Mouse (Mus musculus): ENCODE results near the gene Mllt6.
"Not testable (repeated sequence)": the region's sequence is repeated elsewhere in the genome, so short reads cannot be mapped to it uniquely, and the experiment has no call there.

Mllt6 gene

GRCm38 (mm10) chr11:97717369-97718280 lies 54.4 kb downstream of the Mllt6 start:
- no peak for DNase-seq (ENCODE audit: low spot score)

DNA sequence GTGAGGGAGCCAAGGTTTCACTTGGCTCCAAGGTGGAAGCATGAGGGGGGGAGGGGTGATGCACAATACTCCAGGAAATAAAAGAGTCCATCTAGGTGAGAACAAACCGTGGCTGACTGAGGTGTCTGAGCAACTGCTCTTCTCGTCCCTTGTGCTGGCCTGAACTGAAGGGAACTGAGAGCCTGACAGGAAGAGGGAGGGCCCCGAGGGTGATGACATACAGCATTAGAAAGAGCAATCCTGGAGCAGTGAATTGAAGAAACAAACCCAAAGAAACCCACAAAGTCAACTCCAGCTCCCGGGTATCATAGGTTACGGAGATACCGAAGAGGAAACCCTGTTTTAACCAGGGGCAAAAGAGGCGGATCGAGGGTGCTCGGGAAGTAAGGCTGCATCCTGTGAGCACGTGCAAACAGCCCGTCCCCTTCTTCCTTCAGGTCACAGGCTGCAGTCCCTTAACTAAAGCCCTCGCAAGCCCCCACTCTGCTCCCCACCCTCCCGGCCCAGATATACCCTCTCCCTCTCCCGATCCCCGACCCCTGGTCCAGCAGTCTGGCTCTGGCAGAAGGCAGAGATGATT lies 55.2 kb downstream of the Mllt6 start:
- no peak for DNase-seq (ENCODE audit: low spot score)

DNA sequence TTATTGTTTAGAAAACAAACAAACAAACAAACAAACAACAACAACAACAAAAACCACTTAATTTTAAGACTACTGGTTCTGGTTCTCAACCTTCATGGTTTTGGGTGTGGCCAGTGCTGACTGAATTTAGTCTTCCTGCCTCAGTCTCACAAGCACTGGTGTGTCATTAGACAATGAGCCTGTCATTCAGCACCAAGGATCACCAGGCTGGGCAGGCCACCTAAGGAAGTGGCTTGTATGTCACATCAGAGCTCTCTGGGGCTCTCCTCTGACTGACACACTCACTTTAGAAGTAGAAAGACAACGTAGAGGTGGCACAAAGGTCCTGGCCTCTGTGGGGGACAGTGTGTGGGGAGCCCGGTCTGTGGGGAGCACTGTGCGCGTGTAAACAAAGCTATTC lies 55.8 kb downstream of the Mllt6 start:
- no peak for DNase-seq (ENCODE audit: low spot score)

DNA sequence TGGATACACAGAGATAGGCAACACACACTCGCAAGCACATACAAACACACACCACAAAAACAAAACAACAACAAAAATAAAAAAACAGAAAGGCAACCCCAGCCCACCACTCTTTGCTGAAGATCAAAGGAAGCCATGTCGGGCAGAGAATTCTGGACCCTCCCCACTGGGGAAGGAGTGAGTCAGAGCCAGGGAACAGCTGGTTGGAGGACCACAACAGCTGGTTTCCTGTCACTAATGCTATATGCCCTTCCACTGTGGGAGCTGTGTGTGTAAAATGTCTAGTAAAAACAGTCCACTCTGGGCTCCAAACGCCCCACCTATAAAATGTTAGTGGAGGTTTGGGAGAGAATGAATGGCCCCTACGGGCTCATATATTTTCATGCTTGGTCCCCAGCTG lies 58.1 kb downstream of the Mllt6 start:
- no peak for DNase-seq (ENCODE audit: low spot score)

DNA sequence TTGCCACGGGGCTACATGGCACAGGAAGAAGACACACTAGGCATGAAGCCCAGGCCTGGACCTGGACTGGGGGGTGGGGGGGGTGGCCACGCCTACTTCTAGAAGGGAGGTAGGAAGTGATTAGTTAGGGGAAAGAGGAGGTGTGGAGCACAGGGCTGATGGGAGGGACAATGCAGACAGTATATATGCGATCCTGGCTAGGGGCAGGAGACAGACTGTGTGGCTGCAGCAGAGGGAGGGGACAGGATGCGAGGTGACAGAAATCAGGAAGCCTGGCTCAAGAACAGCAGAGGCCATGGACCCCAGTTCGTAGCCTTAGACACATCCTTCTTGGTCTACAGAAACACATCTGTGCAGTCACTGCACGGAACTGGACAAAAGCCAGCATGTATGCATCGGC lies 60.5 kb downstream of the Mllt6 start:
- DNase-seq (ENCODE audit: low spot score): no peak

DNA sequence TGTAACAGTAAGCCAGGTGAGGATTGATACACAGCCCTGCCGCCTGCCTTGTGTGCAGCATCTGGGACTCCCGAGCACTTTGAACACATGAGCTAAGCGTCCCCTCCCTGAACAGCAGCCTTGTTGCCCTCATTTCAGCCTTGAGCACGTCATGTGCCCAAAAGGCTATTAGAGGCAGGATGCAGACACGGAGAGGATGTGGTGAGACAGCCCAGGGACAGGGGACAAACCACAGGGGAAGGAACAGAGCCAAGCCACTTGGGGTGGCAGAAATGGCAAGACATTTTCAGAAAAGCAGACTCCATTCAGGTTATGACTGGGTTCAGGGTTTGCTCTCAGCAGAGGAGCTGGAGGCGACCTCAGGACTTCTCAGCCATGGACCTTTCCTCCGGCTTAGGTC lies 65.1 kb downstream of the Mllt6 start:
- no peak for DNase-seq (ENCODE audit: low spot score)

- no peak for DNase-seq (ENCODE audit: low spot score)
Measured at GRCm38 (mm10) chr11:97728730-97729129, 65.5 kb downstream of the Mllt6 start.

- DNase-seq (ENCODE audit: low spot score): no peak
Measured at GRCm38 (mm10) chr11:97733689-97734088, 70.5 kb downstream of the Mllt6 start.

GRCm38 (mm10) chr11:97734810-97735209 lies 71.6 kb downstream of the Mllt6 start:
- DNase-seq (ENCODE audit: low spot score): not testable (repeated sequence)
